Mouse (Mus musculus) G1E (cell line): ENCODE results near the gene Gsdma.

Source experiments
- CTCF ChIP-seq: IDR thresholded peaks from 2 replicates; pipeline ENCODE4 v1.5.1; 2012; ENCODE audit warnings: low read depth, low read length, inconsistent platforms, mixed read lengths
- GATA1 ChIP-seq: IDR thresholded peaks from 2 replicates; pipeline ENCODE4 v1.6.1; 2012; ENCODE audit warnings: borderline replicate concordance, low read length, inconsistent platforms, mixed read lengths
- GATA2 ChIP-seq: IDR thresholded peaks from 2 replicates; pipeline ENCODE4 v1.6.1; 2012; ENCODE audit warnings: low read depth, low read length, inconsistent platforms, borderline replicate concordance
- POLR2AphosphoS5 ChIP-seq: IDR thresholded peaks from 2 replicates; pipeline ENCODE4 v1.6.1; 2012; ENCODE audit warnings: low read depth, low read length, inconsistent platforms; ENCODE audit not compliant: insufficient replicate concordance
- TAL1 ChIP-seq: conservative IDR thresholded peaks from 2 replicates; pipeline ENCODE4 v1.6.1; 2012; ENCODE audit warnings: low read depth, low read length, inconsistent platforms, mixed read lengths

DNA sequence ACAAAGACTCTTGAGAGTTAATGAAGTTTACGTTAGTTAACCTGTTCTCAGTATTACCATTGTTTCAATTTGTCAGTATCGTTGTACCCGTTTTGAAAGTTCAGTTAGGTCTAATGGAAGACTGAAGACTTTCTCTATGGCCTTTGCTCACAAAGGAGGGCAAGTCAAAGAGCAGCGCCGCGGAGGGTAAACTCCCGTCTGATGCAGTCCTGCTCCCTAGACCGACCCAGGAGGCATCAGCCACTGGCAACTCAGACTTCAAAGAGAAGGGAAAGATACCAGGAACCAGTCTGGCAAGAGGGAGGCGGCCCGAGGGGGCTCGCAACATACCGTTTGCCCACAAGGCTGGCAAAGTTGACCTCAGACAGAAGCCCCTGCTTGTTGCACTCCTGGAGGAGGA, 49.6 kb downstream of the Gsdma start:
- TF ChIP-seq CTCF (no peak), GATA2 (no peak), GATA1 (no peak), TAL1 (no peak), POLR2AphosphoS5 (no peak)
